Mouse (Mus musculus): ENCODE measurements at regions not wholly inside any gene's neighbourhood (a gene's known extent, or its start where the extent isn't known, plus 50 kb on each side); places are given as distances from the start of the nearest gene placed in this dataset.

- WGBS: 73% methylated on average over 5 of the region's 5 CpGs
- ATAC-seq (ENCODE audit: insufficient read depth, low FRiP score, low read depth): no peak
- Histone ChIP-seq H3K27ac (no peak overlapping the region), H3K4me3 (replicated peaks) (no peak overlapping the region), H3K4me2 (no peak overlapping the region), H3K36me3 (no peaks in the 10 kb centered on the region), H3K27me3 (replicated peaks) (no peaks in the 10 kb centered on the region), H3K9me3 (no peaks in the 10 kb centered on the region), H3K9ac (no peak overlapping the region), H3K4me1 (no peaks in the 10 kb centered on the region)
These were observed 52.0 kb upstream of the Gm765 start for GRCm38 (mm10) chr6:98394589-98394988.

Measured in stomach, embryonic 15.5 days (tissue).